Mouse (Mus musculus): ENCODE results near the gene 4930474N05Rik. TPM values are rescaled to one million over a fixed set of nuclear protein-coding genes. Genes with fewer than 3 reads are reported as not detected.
A peak's percentile ranks its signal among the peaks of the same experiment; 100 is the strongest.

4930474N05Rik gene
- not detected in 2 replicates for polyA plus RNA-seq (2015; fragmentation: Nextera tagmentation; extraction: Ambion mirVana)

GRCm38 (mm10) chr14:36094617-36095016 is at the start of gene 4930474N05Rik:
4930474N05Rik (plus strand) TSS chr14:36094917.
- no peaks in the 10 kb centered on the region for H3K36me3 ChIP-seq
- no peak within 1 kb of the TSS for H3K4me2 ChIP-seq
- no peaks in the 10 kb centered on the region for H3K9me3 ChIP-seq (replicated peaks)
- H3K4me3 ChIP-seq, result no peak within 1 kb of the TSS
- no peak within 1 kb of the TSS for H3K9ac ChIP-seq
- no peaks in the 10 kb centered on the region for H3K27me3 ChIP-seq
- no peaks in the 10 kb centered on the region for H3K4me1 ChIP-seq (replicated peaks)
- no peak within 1 kb of the TSS for H3K27ac ChIP-seq
- no peak for ATAC-seq (replicated peaks; ENCODE audit: insufficient number of reproducible peaks, insufficient read depth, low FRiP score, low read depth)

- no peak overlapping the region for H3K4me3 ChIP-seq
- H3K27ac ChIP-seq, result peak overlapping the region; percentile 16
- no peaks in the 10 kb centered on the region for H3K27me3 ChIP-seq
- peaks cover 7% of the 10 kb centered on the region; the same call in 1 of the 2 replicates for H3K4me1 ChIP-seq (replicated peaks)
- peak; percentile 83 for ATAC-seq (replicated peaks; ENCODE audit: insufficient number of reproducible peaks, insufficient read depth, low FRiP score, low read depth)
- H3K36me3 ChIP-seq, result no peaks in the 10 kb centered on the region
- H3K4me2 ChIP-seq, result peak overlapping the region; percentile 35
- no peak overlapping the region for H3K9ac ChIP-seq
- H3K9me3 ChIP-seq (replicated peaks), result no peaks in the 10 kb centered on the region
- WGBS, result 18% methylated on average over 9 of the region's 9 CpGs
Observed at GRCm38 (mm10) chr14:36048746-36049391, 45.8 kb upstream of the 4930474N05Rik start.

- Histone ChIP-seq H3K4me2 (no peak overlapping the region), H3K9ac (no peak overlapping the region), H3K27me3 (no peaks in the 10 kb centered on the region), H3K4me3 (no peak overlapping the region), H3K36me3 (no peaks in the 10 kb centered on the region), H3K27ac (no peak overlapping the region), H3K9me3 (replicated peaks) (no peaks in the 10 kb centered on the region), H3K4me1 (replicated peaks) (peaks cover 7% of the 10 kb centered on the region; the same call in 1 of the 2 replicates)
- WGBS, result 75% methylated on average over 2 of the region's 2 CpGs
- ATAC-seq (replicated peaks; ENCODE audit: insufficient number of reproducible peaks, insufficient read depth, low FRiP score, low read depth), result no peak
Observed at GRCm38 (mm10) chr14:36053281-36053680, 41.4 kb upstream of the 4930474N05Rik start.

- Histone ChIP-seq H3K9ac (no peak overlapping the region), H3K36me3 (no peaks in the 10 kb centered on the region), H3K4me1 (replicated peaks) (no peaks in the 10 kb centered on the region), H3K27ac (no peak overlapping the region), H3K27me3 (no peaks in the 10 kb centered on the region), H3K4me2 (no peak overlapping the region), H3K4me3 (no peak overlapping the region), H3K9me3 (replicated peaks) (no peaks in the 10 kb centered on the region)
- 61% methylated on average over 3 of the region's 3 CpGs for WGBS
- no peak for ATAC-seq (replicated peaks; ENCODE audit: insufficient number of reproducible peaks, insufficient read depth, low FRiP score, low read depth)
Observed at GRCm38 (mm10) chr14:36098528-36098927, 3.8 kb downstream of the 4930474N05Rik start.

GRCm38 (mm10) chr14:36099647-36100046 is 4.9 kb downstream of the 4930474N05Rik start:
- no peak overlapping the region for H3K27ac ChIP-seq
- H3K27me3 ChIP-seq, result no peaks in the 10 kb centered on the region
- no peak overlapping the region for H3K9ac ChIP-seq
- no peak overlapping the region for H3K4me2 ChIP-seq
- 59% methylated on average over 1 of the region's 1 CpGs for WGBS
- H3K4me1 ChIP-seq (replicated peaks), result no peaks in the 10 kb centered on the region
- ATAC-seq (replicated peaks; ENCODE audit: insufficient number of reproducible peaks, insufficient read depth, low FRiP score, low read depth), result no peak
- no peaks in the 10 kb centered on the region for H3K36me3 ChIP-seq
- no peaks in the 10 kb centered on the region for H3K9me3 ChIP-seq (replicated peaks)
- no peak overlapping the region for H3K4me3 ChIP-seq

- Histone ChIP-seq H3K36me3 (no peaks in the 10 kb centered on the region), H3K4me2 (no peak overlapping the region), H3K4me3 (no peak overlapping the region), H3K4me1 (replicated peaks) (no peaks in the 10 kb centered on the region), H3K9me3 (replicated peaks) (no peaks in the 10 kb centered on the region), H3K27me3 (no peaks in the 10 kb centered on the region), H3K9ac (no peak overlapping the region), H3K27ac (no peak overlapping the region)
- ATAC-seq (replicated peaks; ENCODE audit: insufficient number of reproducible peaks, insufficient read depth, low FRiP score, low read depth), result no peak
- WGBS, result 24% methylated on average over 1 of the region's 1 CpGs
Observed at GRCm38 (mm10) chr14:36100731-36101130, 6.0 kb downstream of the 4930474N05Rik start.

- Histone ChIP-seq H3K4me2 (no peak overlapping the region), H3K4me3 (no peak overlapping the region), H3K36me3 (no peaks in the 10 kb centered on the region), H3K9ac (no peak overlapping the region), H3K27ac (no peak overlapping the region), H3K4me1 (replicated peaks) (no peaks in the 10 kb centered on the region), H3K9me3 (replicated peaks) (no peaks in the 10 kb centered on the region; the same call in 1 of the 2 replicates), H3K27me3 (no peaks in the 10 kb centered on the region)
- no peak for ATAC-seq (replicated peaks; ENCODE audit: insufficient number of reproducible peaks, insufficient read depth, low FRiP score, low read depth)
Observed at GRCm38 (mm10) chr14:36114481-36114880, 19.8 kb downstream of the 4930474N05Rik start.

- H3K9ac ChIP-seq, result no peak overlapping the region
- no peak overlapping the region for H3K27ac ChIP-seq
- H3K4me1 ChIP-seq (replicated peaks), result no peaks in the 10 kb centered on the region
- no peak for ATAC-seq (replicated peaks; ENCODE audit: insufficient number of reproducible peaks, insufficient read depth, low FRiP score, low read depth)
- 77% methylated on average over 2 of the region's 2 CpGs for WGBS
- H3K36me3 ChIP-seq, result no peaks in the 10 kb centered on the region
- H3K9me3 ChIP-seq (replicated peaks), result no peaks in the 10 kb centered on the region
- H3K27me3 ChIP-seq, result no peaks in the 10 kb centered on the region
- no peak overlapping the region for H3K4me2 ChIP-seq
- H3K4me3 ChIP-seq, result no peak overlapping the region
Observed at GRCm38 (mm10) chr14:36123775-36124335, 29.1 kb downstream of the 4930474N05Rik start.

GRCm38 (mm10) chr14:36135749-36136148 is 41.0 kb downstream of the 4930474N05Rik start:
- Histone ChIP-seq H3K9me3 (replicated peaks) (no peaks in the 10 kb centered on the region), H3K4me1 (replicated peaks) (no peaks in the 10 kb centered on the region), H3K9ac (no peak overlapping the region), H3K4me3 (no peak overlapping the region), H3K27ac (no peak overlapping the region), H3K27me3 (no peaks in the 10 kb centered on the region), H3K4me2 (no peak overlapping the region), H3K36me3 (no peaks in the 10 kb centered on the region)
- ATAC-seq (replicated peaks; ENCODE audit: insufficient number of reproducible peaks, insufficient read depth, low FRiP score, low read depth), result no peak
- 63% methylated on average over 3 of the region's 3 CpGs for WGBS

GRCm38 (mm10) chr14:36137696-36138095 is 43.0 kb downstream of the 4930474N05Rik start:
- WGBS, result 84% methylated on average over 4 of the region's 4 CpGs
- no peak overlapping the region for H3K4me2 ChIP-seq
- no peak overlapping the region for H3K27ac ChIP-seq
- ATAC-seq (replicated peaks; ENCODE audit: insufficient number of reproducible peaks, insufficient read depth, low FRiP score, low read depth), result no peak
- no peaks in the 10 kb centered on the region for H3K4me1 ChIP-seq (replicated peaks)
- H3K36me3 ChIP-seq, result no peaks in the 10 kb centered on the region
- H3K4me3 ChIP-seq, result no peak overlapping the region
- H3K9me3 ChIP-seq (replicated peaks), result no peaks in the 10 kb centered on the region
- H3K9ac ChIP-seq, result no peak overlapping the region
- no peaks in the 10 kb centered on the region for H3K27me3 ChIP-seq

- Histone ChIP-seq H3K4me1 (replicated peaks) (no peaks in the 10 kb centered on the region), H3K4me2 (no peak overlapping the region), H3K36me3 (no peaks in the 10 kb centered on the region), H3K27me3 (no peaks in the 10 kb centered on the region), H3K9ac (no peak overlapping the region), H3K4me3 (no peak overlapping the region), H3K9me3 (replicated peaks) (no peaks in the 10 kb centered on the region), H3K27ac (no peak overlapping the region)
- ATAC-seq (replicated peaks; ENCODE audit: insufficient number of reproducible peaks, insufficient read depth, low FRiP score, low read depth), result no peak
Observed at GRCm38 (mm10) chr14:36145261-36145660, 50.5 kb downstream of the 4930474N05Rik start.

All from heart, embryonic 15.5 days (tissue).